In genomic region chr3:94441182-94441581, GRCm38 (mm10) we compare ENCODE assay signal across 13 mouse cellular contexts. TPM values are rescaled to one million over a fixed set of nuclear protein-coding genes. Genes with fewer than 3 reads are reported as not detected.
DNase-seq lines count a peak whose midpoint lies in the region; ATAC-seq and TF ChIP-seq lines count a peak whose summit lies in the region.
"Had no signal": no experiment of that assay in that cellular context is flagged by ENCODE, and none has a peak within 500 bp of the region (broad histone marks: within the 10 kb centered on the region; RNA-seq: fewer than 3 reads in every experiment).

No protein-coding gene starts in this region.

- peak; percentile 68 for TF ChIP-seq CTCF in forebrain, postnatal 0 days (IDR thresholded peaks at IDR 0.05; ENCODE audit: low read depth)
- TF ChIP-seq CTCF in MEL (IDR thresholded peaks at IDR 0.05 in 2 of 3, conservative IDR thresholded peaks at IDR 0.05 in 1 of 3; ENCODE audit: control insufficient read depth in 1 of 3, insufficient read depth in 1 of 3, low read depth in 2 of 3, low read length in 3 of 3, poor library complexity in 1 of 3, severe bottlenecking in 1 of 3) = peak in 2 of 3 experiments; percentile 63 to 65; a peak in 4 of 6 replicates

- no peak for TF ChIP-seq EP300 in MEL (IDR thresholded peaks at IDR 0.05; ENCODE audit: low read depth in 1 of 2, low read length in 2 of 2)

- H3K4me1 ChIP-seq in forebrain, postnatal 0 days (ENCODE audit: insufficient read depth) = no peaks in the 10 kb centered on the region
- 0 out of 2 replicates have a peak, but pooled peaks cover 3% of the 10 kb centered on the region for H3K4me1 ChIP-seq in forebrain, embryonic 11.5 days (replicated peaks; ENCODE audit: control insufficient read depth, insufficient read depth, low read length)
- H3K4me1 ChIP-seq in MEL (ENCODE audit: control insufficient read depth in 1 of 2, insufficient read depth in 2 of 2, low read length in 2 of 2) = peaks cover 0 to 8% of the 10 kb centered on the region in 2 experiments; a peak in 2 of 4 replicates

- H3K27ac ChIP-seq in forebrain, postnatal 0 days (ENCODE audit: low read depth, low read length) = no peak overlapping the region
- H3K27ac ChIP-seq in forebrain, embryonic 11.5 days (ENCODE audit: low read depth, low read length) = no peak overlapping the region
- H3K27ac ChIP-seq in MEL (ENCODE audit: control insufficient read depth, low read depth, low read length) = no peak overlapping the region
- H3K27ac ChIP-seq: forebrain, embryonic 12.5 days; stomach, embryonic 15.5 days had no signal

- no peak for ATAC-seq in forebrain, postnatal 0 days
- ATAC-seq in forebrain, embryonic 11.5 days (replicated peaks; ENCODE audit: low FRiP score) = no peak

- H3K9me3 ChIP-seq in forebrain, postnatal 0 days (ENCODE audit: low read length) = no peaks in the 10 kb centered on the region
- no peaks in the 10 kb centered on the region for H3K9me3 ChIP-seq in forebrain, embryonic 11.5 days (ENCODE audit: control insufficient read depth, low read length)
- no peaks in the 10 kb centered on the region for H3K9me3 ChIP-seq in MEL (replicated peaks; ENCODE audit: insufficient read depth, low read length)
- H3K9me3 ChIP-seq: forebrain, embryonic 12.5 days; megakaryocyte, embryonic 14.5 days; stomach, embryonic 15.5 days had no signal

- no peak overlapping the region for H3K9ac ChIP-seq in forebrain, postnatal 0 days
- H3K9ac ChIP-seq in forebrain, embryonic 11.5 days (ENCODE audit: low read length) = no peak overlapping the region
- H3K9ac ChIP-seq in MEL (ENCODE audit: control insufficient read depth, low read depth, low read length, poor library complexity, severe bottlenecking) = no peak overlapping the region
- H3K9ac ChIP-seq: forebrain, embryonic 12.5 days; stomach, embryonic 15.5 days had no signal

- TF ChIP-seq RAD21 in MEL (IDR thresholded peaks at IDR 0.05; ENCODE audit: low read depth, low read length) = peak; percentile 58

- peaks cover 14% of the 10 kb centered on the region for H3K36me3 ChIP-seq in forebrain, postnatal 0 days (ENCODE audit: insufficient read depth)
- no peaks in the 10 kb centered on the region; the same call in 1 of the 2 replicates for H3K36me3 ChIP-seq in forebrain, embryonic 11.5 days (ENCODE audit: control insufficient read depth, insufficient read depth, low read length)
- peaks cover 2 to 11% of the 10 kb centered on the region in 2 experiments; a peak in 3 of 4 replicates for H3K36me3 ChIP-seq in MEL (ENCODE audit: control insufficient read depth in 1 of 2, insufficient read depth in 2 of 2, low read length in 2 of 2)

- no peak overlapping the region for H3K4me2 ChIP-seq in forebrain, postnatal 0 days (ENCODE audit: low read depth)
- H3K4me2 ChIP-seq in forebrain, embryonic 11.5 days (ENCODE audit: low read depth, low read length, severe bottlenecking) = no peak overlapping the region
- H3K4me2 ChIP-seq: forebrain, embryonic 12.5 days; stomach, embryonic 15.5 days had no signal

- H3K4me3 ChIP-seq in forebrain, postnatal 0 days (ENCODE audit: low read depth, low read length) = no peak overlapping the region
- no peak overlapping the region for H3K4me3 ChIP-seq in forebrain, embryonic 11.5 days (ENCODE audit: low read depth, low read length)
- no peak overlapping the region for H3K4me3 ChIP-seq in MEL (ENCODE audit: control insufficient read depth in 1 of 2, insufficient read depth in 1 of 2, low read depth in 2 of 2, low read length in 2 of 2)
- H3K4me3 ChIP-seq: forebrain, embryonic 12.5 days; megakaryocyte, embryonic 14.5 days; stomach, embryonic 15.5 days had no signal

- H3K79me2 ChIP-seq in MEL (ENCODE audit: control insufficient read depth, insufficient read depth, low read length, poor library complexity) = peaks cover 13% of the 10 kb centered on the region

- 48% methylated on average over 3 of the region's 3 CpGs for WGBS in forebrain, postnatal 0 days
- 42% methylated on average over 3 of the region's 3 CpGs for WGBS in forebrain, embryonic 11.5 days

- peak; percentile 24 for DNase-seq in forebrain, postnatal 0 days
- no peak for DNase-seq in forebrain, embryonic 11.5 days (ENCODE audit: low spot score)
- peak; percentile 10 to 48 for DNase-seq in left cerebral cortex, postnatal 25 days (ENCODE audit: low spot score in 2 of 2)
- DNase-seq in left cerebral cortex, postnatal 10 days (ENCODE audit: extremely low spot score in 1 of 2, low spot score in 2 of 2) = no peak
- DNase-seq in MEL (ENCODE audit: low read depth, low spot score) = peak; percentile 73
- DNase-seq in lung, postnatal 14 days = peak; percentile 14
- DNase-seq in urinary bladder, postnatal 14 days (ENCODE audit: low spot score) = no peak
- no peak for DNase-seq in cerebellum, adult 9-11 months

- no peak for TF ChIP-seq POLR2A in MEL (IDR thresholded peaks at IDR 0.05; ENCODE audit: control insufficient read depth in 1 of 2, insufficient read depth in 1 of 2, low read depth in 1 of 2, low read length in 2 of 2, poor library complexity in 1 of 2)

- no peaks in the 10 kb centered on the region for H3K27me3 ChIP-seq in forebrain, postnatal 0 days (ENCODE audit: insufficient read depth, low read length)
- no peaks in the 10 kb centered on the region for H3K27me3 ChIP-seq in forebrain, embryonic 11.5 days (ENCODE audit: control insufficient read depth, insufficient read depth, low read length)
- peaks cover 4 to 14% of the 10 kb centered on the region in 2 experiments for H3K27me3 ChIP-seq in MEL (ENCODE audit: control insufficient read depth in 1 of 2, insufficient read depth in 2 of 2, low read length in 2 of 2)
- H3K27me3 ChIP-seq: forebrain, embryonic 12.5 days; stomach, embryonic 15.5 days had no signal

- intact Hi-C loops in left cerebral cortex, postnatal 25 days (cut with DNase I) = loop anchor here (5.0 kb wide), 1 partner anchor 74 kb away; no protein-coding TSS in a partner anchor
- intact Hi-C loops in left cerebral cortex, postnatal 10 days (cut with DNase I) = no loop called here

TF ChIP-seq in MEL, 35 proteins besides CTCF, POLR2A, EP300 and RAD21 (continues in another document):
- no peak for TF ChIP-seq MAX (IDR thresholded peaks at IDR 0.05; ENCODE audit: low read length)
- no peak for TF ChIP-seq SIN3A (IDR thresholded peaks at IDR 0.05; ENCODE audit: low read length)
- TF ChIP-seq ZC3H11A (IDR thresholded peaks at IDR 0.05; ENCODE audit: low read depth, low read length) = peak; percentile 33
- no peak for TF ChIP-seq ETS1 (IDR thresholded peaks at IDR 0.05; ENCODE audit: low read depth, low read length)
- peak; percentile 65 for TF ChIP-seq SMC3 (IDR thresholded peaks at IDR 0.05; ENCODE audit: low read depth, low read length)
- TF ChIP-seq ZKSCAN1 (IDR thresholded peaks at IDR 0.05; ENCODE audit: low read depth, low read length) = no peak
- no peak for TF ChIP-seq MYC (IDR thresholded peaks at IDR 0.05; ENCODE audit: low read depth, low read length)

RNA-seq across cellular contexts. Expression of gene Mrpl9, which starts 1.9 kb away (rescaled TPM):
- 66.4 and 71.6 TPM in 2 replicates for total RNA-seq in forebrain, postnatal 0 days (2014; rRNA removed)
- polyA plus RNA-seq in forebrain, postnatal 0 days (2015; fragmentation: Nextera tagmentation; extraction: Ambion mirVana) = 51.9 and 56.7 TPM in 2 replicates
- 65.3 and 67.0 TPM in 2 replicates for polyA plus RNA-seq in forebrain, embryonic 11.5 days (2014; fragmentation: Nextera tagmentation; extraction: Ambion mirVana)
- 10 to 100 TPM; 37.8 to 38.9 TPM for total RNA-seq in left cerebral cortex, postnatal 25 days (2021)
- total RNA-seq in left cerebral cortex, postnatal 10 days (2021) = 10 to 100 TPM; 39.8 to 41.2 TPM
- 208 and 215 TPM in 2 replicates for total RNA-seq in MEL (2012; rRNA removed)
- 100 to 1,000 TPM in 1 of 2 experiments, not detected in 1; 191 TPM for polyA plus RNA-seq in MEL (2012; ENCODE audit: insufficient read depth in 1 of 2, insufficient read length in 2 of 2, low read depth in 1 of 2, low replicate concordance in 2 of 2, missing spikeins in 1 of 2)

RNA-seq across cellular contexts. Expression of gene Oaz3, which starts 2.5 kb away (rescaled TPM):
- not detected in 2 replicates for total RNA-seq in forebrain, postnatal 0 days (2014; rRNA removed)
- 0.34 and 0.85 TPM in 2 replicates for polyA plus RNA-seq in forebrain, postnatal 0 days (2015; fragmentation: Nextera tagmentation; extraction: Ambion mirVana)
- 0.40 and 0.76 TPM in 2 replicates for polyA plus RNA-seq in forebrain, embryonic 11.5 days (2014; fragmentation: Nextera tagmentation; extraction: Ambion mirVana)
- not detected for total RNA-seq in left cerebral cortex, postnatal 25 days (2021)
- total RNA-seq in left cerebral cortex, postnatal 10 days (2021) = not detected
- 0.59 and 0.89 TPM in 2 replicates for total RNA-seq in MEL (2012; rRNA removed)
- under 1 TPM in 1 of 2 experiments, not detected in 1; 0.91 TPM for polyA plus RNA-seq in MEL (2012; ENCODE audit: insufficient read depth in 1 of 2, insufficient read length in 2 of 2, low read depth in 1 of 2, low replicate concordance in 2 of 2, missing spikeins in 1 of 2)
- total RNA-seq: hematopoietic stem cell, adult 5-6 weeks; left cerebral cortex, adult 18-20 months had no signal

RNA-seq across cellular contexts. Expression of gene Tdrkh, which starts 28.1 kb away (rescaled TPM):
- total RNA-seq in forebrain, postnatal 0 days (2014; rRNA removed) = 9.8 and 13.6 TPM in 2 replicates
- 43.8 and 49.2 TPM in 2 replicates for polyA plus RNA-seq in forebrain, postnatal 0 days (2015; fragmentation: Nextera tagmentation; extraction: Ambion mirVana)
- 55.0 and 57.5 TPM in 2 replicates for polyA plus RNA-seq in forebrain, embryonic 11.5 days (2014; fragmentation: Nextera tagmentation; extraction: Ambion mirVana)
- total RNA-seq in left cerebral cortex, postnatal 25 days (2021) = 10 to 100 TPM; 35.1 to 37.9 TPM
- 10 to 100 TPM; 39.0 to 40.0 TPM for total RNA-seq in left cerebral cortex, postnatal 10 days (2021)
- total RNA-seq in MEL (2012; rRNA removed) = not detected in 2 replicates
- not detected for polyA plus RNA-seq in MEL (2012; ENCODE audit: insufficient read depth in 1 of 2, insufficient read length in 2 of 2, low read depth in 1 of 2, low replicate concordance in 2 of 2, missing spikeins in 1 of 2)

RNA-seq across cellular contexts. Expression of gene Celf3, which starts 36.9 kb away (rescaled TPM):
- 223 and 278 TPM in 2 replicates for total RNA-seq in forebrain, postnatal 0 days (2014; rRNA removed)
- polyA plus RNA-seq in forebrain, postnatal 0 days (2015; fragmentation: Nextera tagmentation; extraction: Ambion mirVana) = 247 and 295 TPM in 2 replicates
- 137 and 149 TPM in 2 replicates for polyA plus RNA-seq in forebrain, embryonic 11.5 days (2014; fragmentation: Nextera tagmentation; extraction: Ambion mirVana)
- total RNA-seq in left cerebral cortex, postnatal 25 days (2021) = 100 to 1,000 TPM; 166 to 170 TPM
- total RNA-seq in left cerebral cortex, postnatal 10 days (2021) = 100 to 1,000 TPM; 242 to 260 TPM
- 0.07 and 0.23 TPM in 2 replicates for total RNA-seq in MEL (2012; rRNA removed)
- polyA plus RNA-seq in MEL (2012; ENCODE audit: insufficient read depth in 1 of 2, insufficient read length in 2 of 2, low read depth in 1 of 2, low replicate concordance in 2 of 2, missing spikeins in 1 of 2) = under 1 TPM in 1 of 2 experiments, not detected in 1; 0.31 TPM
- total RNA-seq: hematopoietic stem cell, adult 5-6 weeks had no signal

RNA-seq across cellular contexts. Expression of gene Riiad1, which starts 39.0 kb away (rescaled TPM):
- total RNA-seq in forebrain, postnatal 0 days (2014; rRNA removed) = 7.3 and 14.2 TPM in 2 replicates
- polyA plus RNA-seq in forebrain, postnatal 0 days (2015; fragmentation: Nextera tagmentation; extraction: Ambion mirVana) = 24.7 and 27.1 TPM in 2 replicates
- polyA plus RNA-seq in forebrain, embryonic 11.5 days (2014; fragmentation: Nextera tagmentation; extraction: Ambion mirVana) = 12.8 and 15.5 TPM in 2 replicates
- 1 to 10 TPM; 4.2 to 5.3 TPM for total RNA-seq in left cerebral cortex, postnatal 25 days (2021)
- 1 to 10 TPM; 6.8 to 8.7 TPM for total RNA-seq in left cerebral cortex, postnatal 10 days (2021)
- not detected in 2 replicates for total RNA-seq in MEL (2012; rRNA removed)
- under 1 TPM in 1 of 2 experiments, not detected in 1; 0.64 TPM for polyA plus RNA-seq in MEL (2012; ENCODE audit: insufficient read depth in 1 of 2, insufficient read length in 2 of 2, low read depth in 1 of 2, low replicate concordance in 2 of 2, missing spikeins in 1 of 2)
- total RNA-seq: hematopoietic stem cell, adult 5-6 weeks had no signal

Comparison
In these comparisons a context has a peak if more than half of its experiments do, and no peak if none do; other contexts are left out.
1. DNase-seq: peak in forebrain, postnatal 0 days (single experiment), left cerebral cortex, postnatal 25 days (2 of 2), MEL (single experiment) and lung, postnatal 14 days (single experiment); none in forebrain, embryonic 11.5 days (single experiment), left cerebral cortex, postnatal 10 days (0 of 2), urinary bladder, postnatal 14 days (single experiment) and cerebellum, adult 9-11 months (single experiment).
2. RNA of gene Tdrkh, which starts 28.1 kb away (total RNA-seq): 39.0 to 40.0 TPM in left cerebral cortex, postnatal 10 days, 35.1 to 37.9 TPM in left cerebral cortex, postnatal 25 days and 9.8 to 13.6 TPM in forebrain, postnatal 0 days; not detected in MEL; every median in the first group is over 10 times any median in the second.